8 mouse cellular contexts compared by ENCODE assay signal in the genomic region with DNA sequence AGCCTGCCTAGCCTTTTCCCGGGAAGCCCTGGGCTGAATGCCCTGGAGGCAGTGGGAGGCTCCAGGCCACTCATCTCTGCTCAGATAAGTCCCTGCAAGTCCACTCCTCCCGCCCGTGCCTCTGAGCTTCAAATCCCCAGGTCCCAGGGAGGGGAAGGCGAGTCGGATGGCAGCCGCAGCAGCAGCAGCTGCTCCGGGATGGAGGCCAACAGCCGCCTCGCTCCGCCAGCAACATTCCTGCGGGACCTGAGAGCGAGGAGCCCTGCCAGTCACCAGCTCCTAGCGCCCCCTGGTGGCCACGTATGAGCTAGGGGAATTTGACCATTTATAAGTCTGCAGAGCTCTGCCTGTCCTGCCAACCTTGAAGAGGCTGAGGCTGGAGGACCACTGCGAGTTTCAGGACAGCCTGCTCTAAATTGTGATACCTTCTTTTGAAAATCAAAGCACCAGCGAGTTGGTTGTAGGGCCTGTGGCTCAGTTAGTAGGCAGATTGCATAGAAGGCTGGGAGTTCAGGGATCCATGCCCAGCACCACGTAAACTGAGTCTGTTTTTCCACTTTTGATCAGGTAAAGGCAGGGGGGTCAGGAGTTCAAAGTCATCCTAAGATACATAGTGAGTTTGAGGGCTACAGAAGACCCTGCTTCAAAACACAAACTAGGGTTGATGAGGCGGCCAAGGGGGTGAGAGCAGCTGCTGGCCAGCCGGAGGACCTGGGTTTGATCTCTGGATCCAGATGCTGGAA. TPM values are rescaled to one million over a fixed set of nuclear protein-coding genes. Genes with fewer than 3 reads are reported as not detected.
DNase-seq lines count a peak whose midpoint lies in the region; ATAC-seq and TF ChIP-seq lines count a peak whose summit lies in the region.

No protein-coding gene starts in this region.

- DNase-seq in MN1 (ENCODE audit: low spot score), result peak; percentile 92
- peak; percentile 91 for DNase-seq in cerebellum, adult 8-10 months
- peak; percentile 94 for DNase-seq in forelimb bud, embryonic 11.5 days (ENCODE audit: low read depth, low spot score)
- DNase-seq in heart, postnatal 4 days, result peak; percentile 99
- peak; percentile 90 to 98 for DNase-seq in layer of hippocampus, adult 8-10 months (ENCODE audit: low spot score in 2 of 2)
- peak; percentile 96 for DNase-seq in lung, postnatal 0 days (ENCODE audit: low spot score)
- DNase-seq in ovary, postnatal 36 days (ENCODE audit: low spot score), result peak; percentile 94
- DNase-seq in thymus, postnatal 14 days, result peak; percentile 73

- no peak overlapping the region for H3K4me2 ChIP-seq in lung, postnatal 0 days (replicated peaks; ENCODE audit: low read depth, low read length)

- 17% methylated on average over 19 of the region's 19 CpGs for WGBS in lung, postnatal 0 days

- no peak overlapping the region for H3K4me3 ChIP-seq in lung, postnatal 0 days (ENCODE audit: low read depth, low read length)

- no peak overlapping the region for H3K27ac ChIP-seq in lung, postnatal 0 days (ENCODE audit: low read length)

- no peaks in the 10 kb centered on the region for H3K36me3 ChIP-seq in lung, postnatal 0 days (ENCODE audit: insufficient read depth, low read length)

- TF ChIP-seq CTCF in lung, postnatal 0 days (IDR thresholded peaks at IDR 0.05), result peak; percentile 98

- H3K9ac ChIP-seq in lung, postnatal 0 days (replicated peaks; ENCODE audit: low read depth), result no peak overlapping the region

- 0 out of 2 replicates have a peak, but pooled peaks cover 3% of the 10 kb centered on the region for H3K27me3 ChIP-seq in lung, postnatal 0 days (replicated peaks; ENCODE audit: insufficient read depth, low read length)

- no peaks in the 10 kb centered on the region for H3K4me1 ChIP-seq in lung, postnatal 0 days (ENCODE audit: insufficient read depth, low read depth, low read length)

- no peaks in the 10 kb centered on the region for H3K9me3 ChIP-seq in lung, postnatal 0 days (ENCODE audit: low read length)

- no peak for TF ChIP-seq EP300 in lung, postnatal 0 days (IDR thresholded peaks at IDR 0.05)

- peak; percentile 92 for ATAC-seq in lung, postnatal 0 days

RNA-seq across cellular contexts. Expression of a gene that starts 12.8 kb away (rescaled TPM):
- not detected for total RNA-seq in heart, postnatal 4 days (2021)
- not detected for total RNA-seq in layer of hippocampus, adult 8-10 months (2022)
- not detected in 2 replicates for polyA plus RNA-seq in lung, postnatal 0 days (2015; fragmentation: Nextera tagmentation; extraction: Ambion mirVana)

RNA-seq across cellular contexts. Expression of a gene that starts 16.2 kb away (rescaled TPM):
- 10 to 100 TPM; 12.1 to 13.3 TPM for total RNA-seq in heart, postnatal 4 days (2021)
- total RNA-seq in layer of hippocampus, adult 8-10 months (2022), result 1 to 10 TPM; 1.2 to 2.9 (median 2.3) TPM
- polyA plus RNA-seq in lung, postnatal 0 days (2015; fragmentation: Nextera tagmentation; extraction: Ambion mirVana), result 0.44 and 0.56 TPM in 2 replicates

RNA-seq across cellular contexts. Expression of a gene that starts 37.4 kb away (rescaled TPM):
- total RNA-seq in heart, postnatal 4 days (2021), result 1 to 10 TPM; 6.4 to 7.2 TPM
- total RNA-seq in layer of hippocampus, adult 8-10 months (2022), result 10 to 100 TPM; 83.6 to 95.7 (median 90.0) TPM
- polyA plus RNA-seq in lung, postnatal 0 days (2015; fragmentation: Nextera tagmentation; extraction: Ambion mirVana), result 9.3 and 12.3 TPM in 2 replicates

RNA-seq across cellular contexts. Expression of a gene that starts 48.5 kb away (rescaled TPM):
- 1 to 10 TPM; 1.6 to 1.7 TPM for total RNA-seq in heart, postnatal 4 days (2021)
- total RNA-seq in layer of hippocampus, adult 8-10 months (2022), result 1 to 10 TPM; 6.8 to 8.9 (median 8.5) TPM
- polyA plus RNA-seq in lung, postnatal 0 days (2015; fragmentation: Nextera tagmentation; extraction: Ambion mirVana), result 3.2 and 3.3 TPM in 2 replicates

RNA-seq across cellular contexts. Expression of a gene that starts 56.9 kb away (rescaled TPM):
- total RNA-seq in heart, postnatal 4 days (2021), result 10 to 100 TPM; 18.4 to 19.6 TPM
- total RNA-seq in layer of hippocampus, adult 8-10 months (2022), result 10 to 100 TPM; 21.8 to 28.1 (median 24.6) TPM
- polyA plus RNA-seq in lung, postnatal 0 days (2015; fragmentation: Nextera tagmentation; extraction: Ambion mirVana), result 20.9 and 22.1 TPM in 2 replicates

Comparison
In these comparisons a context has a peak if more than half of its experiments do, and no peak if none do; other contexts are left out.
1. RNA of a gene that starts 37.4 kb away (total RNA-seq): 83.6 to 95.7 TPM in layer of hippocampus, adult 8-10 months; 6.4 to 7.2 TPM in heart, postnatal 4 days; every median in the first group is over 10 times any median in the second.
2. Peak in every context shown above with its lines, with median percentiles within 50 percentile points of each other: DNase-seq.